Mouse (Mus musculus) spleen, adult 2 months (tissue): ENCODE measurements around the gene Dusp11.

ENCODE experiments used
- CTCF ChIP-seq: fragments of 200-500 bp; IDR thresholded peaks from 2 replicates; pipeline ENCODE4 v1.5.1; 2011; ENCODE audit warnings: mild to moderate bottlenecking, inconsistent platforms; ENCODE audit not compliant: insufficient read depth, insufficient read length, insufficient replicate concordance; ENCODE audit errors: extremely low read depth
- POLR2A ChIP-seq: fragments of 200-500 bp; IDR thresholded peaks from 2 replicates; pipeline ENCODE4 v1.6.1; 2011; ENCODE audit warnings: low read depth, low read length, inconsistent platforms

DNA sequence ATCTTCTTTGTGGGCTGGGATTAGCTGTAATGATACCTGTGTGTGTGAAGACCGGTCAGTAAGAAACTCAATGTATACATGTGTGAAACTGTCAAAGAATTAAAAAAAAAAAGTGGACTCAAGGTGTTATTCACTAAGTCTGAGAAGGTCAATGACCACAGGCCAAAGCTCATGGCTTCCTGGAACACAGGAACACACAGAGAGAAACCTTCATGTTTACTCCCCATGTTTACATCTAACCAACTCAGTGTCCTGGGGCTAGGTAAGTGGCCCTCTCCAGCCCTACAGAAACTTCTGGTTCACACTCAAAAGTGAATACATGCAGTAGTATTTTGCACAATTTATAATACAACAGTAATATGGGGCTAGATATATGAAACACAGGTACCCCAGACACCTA is 51.8 kb downstream of the Dusp11 start:
- TF ChIP-seq CTCF: no peak
- TF ChIP-seq POLR2A: no peak
